Mouse (Mus musculus) heart, postnatal 4 days (tissue): ENCODE data around the gene Grin2d. TPM values are rescaled to one million over a fixed set of nuclear protein-coding genes. Genes with fewer than 3 reads are reported as not detected.

Source experiments
- DNase-seq: peaks from one replicate; pipeline ENCODE4 v3.0.0; 2021
- total RNA-seq, 2 experiments: library from RNA; stranded (reverse); gene quantifications; 2 replicates each; pipeline ENCODE4 v1.2.3; 2021

Gene Grin2d
- total RNA-seq, 2 experiments from 2014 or later = 0.52 to 0.63 TPM

DNA sequence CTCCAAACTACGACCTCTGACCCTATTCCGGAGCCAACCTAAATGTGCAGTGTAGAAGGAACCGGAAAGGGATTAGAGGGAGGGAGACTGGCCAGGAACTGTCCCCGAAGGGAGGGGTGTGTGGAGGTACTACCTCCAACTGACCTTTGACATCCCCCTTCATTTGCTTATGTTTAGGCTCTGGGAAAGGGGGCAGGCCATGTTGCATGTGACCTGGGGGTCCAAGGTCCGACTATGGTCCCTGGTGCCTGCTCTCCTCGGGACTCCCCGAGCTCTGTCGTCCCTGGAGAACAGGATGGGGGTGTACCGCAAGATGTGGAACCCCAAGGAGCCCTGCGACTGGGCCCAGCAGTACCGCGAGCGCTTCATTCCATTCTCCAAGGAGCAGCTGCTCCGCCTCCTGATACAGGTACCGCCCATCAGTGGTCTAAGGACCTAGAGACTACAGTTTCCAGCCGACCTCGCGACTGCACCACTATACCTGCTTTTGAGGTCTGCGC is 19.1 kb upstream of the Grin2d start:
- peak; percentile 53 for DNase-seq

DNA sequence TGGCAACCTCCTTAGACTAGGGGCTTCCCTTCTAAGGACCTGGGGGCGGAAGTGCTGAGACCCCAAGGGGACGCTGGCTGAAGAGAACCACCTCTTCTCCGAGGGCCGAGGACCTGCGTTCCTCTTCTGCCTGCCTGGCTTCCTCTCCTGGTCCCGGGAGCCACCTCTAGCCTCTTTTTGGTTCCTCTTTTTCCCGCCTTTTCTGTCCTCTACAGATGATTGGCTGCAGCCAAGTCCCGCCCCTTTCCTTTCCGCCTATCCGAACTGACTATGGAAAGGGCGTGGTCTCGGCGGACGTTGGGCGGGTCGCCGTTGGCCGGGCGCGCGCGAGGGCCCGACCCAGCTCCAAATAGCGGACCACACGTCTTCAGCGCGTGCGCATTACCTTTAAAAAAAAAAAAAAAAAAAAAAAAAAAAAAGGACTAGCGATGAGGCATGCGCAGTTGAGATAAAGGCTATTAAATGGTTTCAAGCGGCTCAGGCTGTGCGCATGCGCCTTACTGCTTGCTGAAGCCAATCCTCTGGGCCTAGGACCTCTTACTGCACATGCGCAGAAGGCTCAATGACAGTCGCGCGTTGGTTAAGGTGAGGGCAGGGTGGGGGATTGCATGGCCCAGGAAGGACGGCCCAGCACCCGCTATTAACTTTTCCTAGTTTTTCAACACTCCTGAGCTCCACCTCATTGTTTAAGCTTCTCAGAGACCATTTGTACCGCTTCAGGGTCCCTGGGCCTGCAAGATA is 18.5 kb upstream of the Grin2d start, which contains the start of the genes Syngr4 and Tmem143:
Gene Syngr4 (minus strand): TSS at position 198 of the 741 bp plus-strand sequence.
Gene Tmem143 (plus strand): TSS at position 425 of the 741 bp plus-strand sequence.
- peak; percentile 98 for DNase-seq

DNA sequence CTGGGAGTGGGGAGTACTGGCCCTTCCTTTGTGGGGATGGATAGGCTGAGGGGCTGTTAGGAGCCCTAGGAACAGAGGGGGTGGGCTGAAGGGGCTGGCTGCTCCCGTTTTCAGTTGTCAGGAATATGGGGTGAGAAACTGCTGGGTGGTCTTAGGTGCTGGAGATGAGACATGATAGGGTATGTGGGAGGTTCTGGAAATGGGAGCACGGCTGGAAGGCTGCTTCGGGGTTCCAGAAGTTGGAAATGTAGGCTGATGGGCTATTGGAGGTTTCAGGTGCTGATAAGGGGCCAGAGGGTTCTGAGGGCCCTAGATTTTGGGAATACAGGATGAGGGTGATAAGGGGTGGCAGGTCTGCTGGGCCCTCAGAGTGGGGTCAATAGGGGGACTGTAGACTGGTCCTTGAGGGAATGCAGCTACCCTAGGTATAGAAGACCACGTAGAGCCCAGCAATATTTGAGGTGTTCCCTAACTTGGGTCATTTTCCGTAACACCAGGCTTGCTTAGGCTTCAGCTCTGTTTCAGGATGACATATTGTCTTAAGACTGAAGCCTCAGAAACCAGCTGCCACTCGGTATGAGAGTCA is 17.8 kb upstream of the Grin2d start:
- DNase-seq = no peak

DNA sequence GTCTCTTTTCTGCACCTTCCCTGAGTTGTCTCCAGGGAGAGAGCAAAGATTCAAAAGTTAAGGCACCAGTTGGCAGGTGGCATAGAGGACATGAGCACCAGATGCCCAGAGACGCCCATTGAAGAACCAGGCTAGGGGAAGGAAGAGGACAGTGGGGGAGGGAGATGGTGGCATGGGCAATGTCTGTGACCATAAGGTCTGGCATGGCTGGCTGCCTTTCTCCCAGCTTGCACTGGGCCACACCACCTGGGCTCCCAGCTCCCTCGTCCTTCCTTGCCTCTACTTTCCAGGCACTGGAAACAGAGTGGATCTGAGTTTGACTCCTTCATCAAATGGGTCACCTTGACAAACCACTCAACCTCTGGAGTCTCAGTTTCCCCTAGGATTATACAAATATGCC is 14.5 kb upstream of the Grin2d start:
- no peak for DNase-seq

DNA sequence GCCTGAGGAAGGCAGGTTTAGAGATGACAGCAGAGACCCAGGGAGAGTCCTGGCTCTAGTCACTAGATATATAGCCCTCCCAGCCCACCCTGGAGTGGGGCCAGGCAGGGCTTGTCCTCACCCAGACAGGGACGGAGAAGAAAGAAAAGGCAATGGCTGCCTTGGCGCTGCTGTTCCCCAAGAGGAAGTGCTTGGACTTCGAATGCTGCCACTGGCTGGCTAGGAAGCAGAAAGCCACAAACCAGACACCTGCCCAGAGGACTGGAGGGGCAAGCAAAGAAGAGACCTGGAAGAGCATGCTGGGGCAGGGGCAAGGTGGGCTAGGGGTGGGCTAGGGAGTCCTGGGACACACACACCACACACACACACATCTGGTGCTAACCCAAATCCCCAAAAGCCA is 9.1 kb upstream of the Grin2d start:
- no peak for DNase-seq

DNA sequence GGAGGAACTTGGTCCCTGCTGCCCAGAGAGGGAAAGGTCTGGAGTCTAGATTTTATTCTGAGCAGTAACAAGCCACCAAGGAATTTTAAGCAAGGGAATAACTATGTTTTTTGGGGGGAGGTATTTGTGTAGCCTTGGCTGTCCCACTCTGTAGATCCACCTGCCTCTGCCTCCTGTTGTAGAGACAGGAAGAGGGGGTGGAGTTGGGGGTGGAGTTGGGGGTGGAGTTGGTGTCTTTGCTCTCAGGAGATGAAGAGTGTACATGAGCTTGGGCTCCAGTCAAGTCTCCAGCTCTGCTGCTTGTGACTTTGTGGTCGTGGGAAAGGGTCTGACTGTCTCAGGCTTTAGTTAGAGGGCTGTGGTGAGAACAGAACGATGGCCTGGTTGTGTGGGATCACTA is 2.8 kb upstream of the Grin2d start:
- DNase-seq = no peak

DNA sequence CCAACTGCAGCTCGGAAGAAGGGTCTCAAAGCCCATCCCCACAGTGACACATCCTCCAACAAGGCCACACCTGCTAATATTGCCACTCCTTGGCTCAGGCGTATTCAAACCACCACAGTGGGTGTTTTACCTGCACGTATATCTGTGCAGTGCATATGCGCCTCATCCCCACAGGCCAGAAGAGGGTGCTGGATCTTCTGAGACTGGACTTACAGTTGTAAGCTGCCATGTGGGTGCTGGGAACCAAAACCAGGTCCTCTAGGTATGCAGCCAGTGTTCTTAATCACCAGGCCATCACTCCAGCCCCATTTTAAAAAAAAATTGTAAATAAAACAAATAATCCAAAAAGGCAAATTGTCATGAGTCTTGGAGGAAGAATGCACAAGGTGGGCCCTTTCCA is 2.4 kb upstream of the Grin2d start:
- DNase-seq = no peak

DNA sequence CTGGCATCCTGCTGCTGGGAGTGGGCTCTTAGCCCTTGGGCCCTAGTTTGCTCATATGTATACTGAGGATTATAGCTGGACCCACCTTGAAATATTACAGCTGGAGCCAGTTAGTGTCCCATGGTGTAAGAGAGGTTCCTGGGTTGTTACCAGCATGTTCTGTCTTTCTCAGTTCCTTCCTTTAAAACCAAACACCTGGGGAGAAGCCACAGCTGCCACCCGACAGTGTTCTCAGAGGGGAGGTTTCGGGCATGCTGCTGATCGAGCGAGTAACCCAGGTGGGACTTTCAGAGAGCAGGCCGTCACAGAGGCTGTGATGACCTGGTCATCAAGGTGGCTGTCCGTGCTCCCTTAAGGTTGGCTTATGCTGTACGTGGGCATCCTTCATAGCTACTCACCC is 1.3 kb downstream of the Grin2d start:
- no peak for DNase-seq

DNA sequence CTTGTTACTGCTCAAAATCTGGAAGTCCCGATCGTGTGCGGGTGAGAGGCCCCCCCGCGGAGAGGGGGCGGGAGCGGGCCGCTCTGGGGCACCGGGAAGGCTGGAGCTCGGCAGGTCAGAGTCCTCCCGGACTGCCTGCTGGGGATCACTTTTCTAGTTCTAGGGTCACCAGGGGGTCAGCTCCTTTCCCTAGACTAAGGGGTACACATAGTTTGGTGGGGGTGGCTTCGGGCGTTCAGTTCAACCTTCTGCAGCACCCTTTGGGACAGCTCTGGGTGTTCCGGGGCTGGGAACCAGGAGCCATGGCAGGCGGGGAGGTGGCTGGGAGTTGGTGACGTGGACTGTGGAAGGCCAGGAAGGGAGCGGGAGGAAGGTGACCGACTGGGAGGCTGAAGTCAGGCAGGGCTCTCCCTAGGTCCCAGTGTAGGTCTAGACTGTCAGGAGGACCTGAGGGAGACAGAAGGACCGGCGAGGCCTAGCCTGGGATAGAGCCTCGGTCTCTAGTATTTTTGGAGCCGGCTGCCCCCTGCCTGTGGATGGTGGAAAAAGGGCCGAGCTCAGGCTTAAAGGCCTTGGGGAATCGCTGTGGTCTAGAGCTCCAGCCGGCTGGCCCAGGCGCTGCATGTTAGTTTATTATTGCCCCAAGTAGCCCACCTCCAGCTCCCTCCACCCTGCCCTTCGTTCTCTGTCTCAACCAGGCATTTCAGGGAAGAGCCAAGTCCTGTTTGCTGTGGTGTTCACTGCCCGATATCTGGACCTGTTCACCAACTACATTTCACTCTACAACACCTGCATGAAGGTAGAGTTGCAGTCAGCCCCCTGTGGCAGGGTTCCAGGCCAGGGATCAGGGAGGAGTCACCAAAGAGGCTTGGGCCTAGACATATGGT is 4.9 kb downstream of the Grin2d start:
- peak; percentile 76 for DNase-seq

DNA sequence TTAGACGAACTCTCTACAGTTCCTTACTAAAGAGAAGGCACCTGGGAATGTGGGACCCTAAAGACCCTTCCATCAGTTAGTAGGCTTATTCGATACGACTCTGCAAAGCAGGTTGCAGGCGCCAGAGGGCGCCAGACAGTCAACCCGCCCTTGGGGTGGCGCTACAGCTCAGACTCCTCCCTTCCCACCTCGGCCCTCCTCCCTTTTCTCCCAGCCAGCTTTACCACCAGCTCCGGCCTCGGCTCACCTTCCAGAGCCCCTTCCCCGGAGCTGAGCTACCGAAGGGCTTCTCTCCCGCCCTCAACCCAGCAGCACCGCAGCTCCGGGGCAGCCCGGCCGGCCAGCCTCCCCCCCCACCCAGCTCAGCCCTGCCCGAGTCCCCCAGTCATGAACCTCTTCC is 5.6 kb downstream of the Grin2d start, which contains the start of gene Kdelr1:
Gene Kdelr1 (plus strand): TSS at position 149 of the 400 bp plus-strand sequence.
- DNase-seq = peak; percentile 94

DNA sequence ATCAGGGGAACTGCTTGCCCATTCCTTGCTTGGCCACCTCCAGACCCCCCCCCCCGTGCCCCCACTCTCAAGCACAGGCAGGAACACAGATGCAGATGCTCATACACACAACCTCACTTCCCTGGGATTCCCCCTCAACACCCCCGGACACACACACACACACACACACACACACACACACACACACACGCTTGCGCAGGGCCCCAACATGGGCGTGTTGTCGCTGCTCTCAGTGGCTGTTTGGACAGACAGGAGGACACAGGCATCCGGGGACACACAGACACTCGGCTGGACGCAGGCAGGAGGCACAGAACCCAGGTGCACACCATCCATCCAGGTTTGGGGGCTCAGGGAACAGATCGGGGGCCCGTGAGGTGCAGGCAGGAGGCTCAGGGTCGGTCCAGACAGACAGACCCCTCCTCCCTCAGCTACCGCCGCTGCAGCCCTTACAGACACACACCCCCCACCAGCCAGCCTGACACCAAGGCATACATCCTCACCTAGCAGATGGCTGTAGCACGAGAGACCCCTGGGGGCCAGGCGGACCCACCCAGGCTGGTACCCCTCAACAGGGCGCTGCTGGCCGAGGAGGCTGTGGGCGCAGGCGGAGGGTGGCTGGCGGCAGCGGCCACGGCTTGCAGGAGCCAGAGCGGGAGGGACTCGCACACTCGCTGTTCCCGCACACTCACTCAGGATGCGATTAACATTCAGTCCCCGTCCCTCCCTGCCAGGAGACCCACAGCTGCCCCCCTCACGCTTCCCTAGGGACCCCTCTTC is 7.7 kb downstream of the Grin2d start:
- DNase-seq = peak; percentile 22

DNA sequence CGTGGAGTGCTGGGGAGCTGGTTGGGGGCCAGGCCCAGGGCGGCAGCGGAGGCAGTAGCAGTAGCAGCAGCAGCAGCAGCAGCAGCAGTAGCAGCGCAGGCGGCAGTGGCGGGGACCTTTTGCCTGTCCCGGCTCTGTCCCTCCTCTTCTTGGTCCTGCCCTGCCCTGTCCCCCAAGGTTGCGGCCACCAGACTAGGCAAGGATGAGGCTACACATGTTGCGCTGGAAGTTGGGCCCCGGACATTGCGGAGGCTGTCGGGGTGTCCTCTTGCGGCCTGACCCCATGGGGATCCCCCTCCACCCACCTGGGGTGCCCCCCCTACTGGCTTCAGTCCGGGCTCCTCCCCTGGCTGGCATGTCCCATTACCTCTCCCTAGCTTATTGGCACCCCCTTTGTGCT is 8.4 kb downstream of the Grin2d start:
- DNase-seq = peak; percentile 27

DNA sequence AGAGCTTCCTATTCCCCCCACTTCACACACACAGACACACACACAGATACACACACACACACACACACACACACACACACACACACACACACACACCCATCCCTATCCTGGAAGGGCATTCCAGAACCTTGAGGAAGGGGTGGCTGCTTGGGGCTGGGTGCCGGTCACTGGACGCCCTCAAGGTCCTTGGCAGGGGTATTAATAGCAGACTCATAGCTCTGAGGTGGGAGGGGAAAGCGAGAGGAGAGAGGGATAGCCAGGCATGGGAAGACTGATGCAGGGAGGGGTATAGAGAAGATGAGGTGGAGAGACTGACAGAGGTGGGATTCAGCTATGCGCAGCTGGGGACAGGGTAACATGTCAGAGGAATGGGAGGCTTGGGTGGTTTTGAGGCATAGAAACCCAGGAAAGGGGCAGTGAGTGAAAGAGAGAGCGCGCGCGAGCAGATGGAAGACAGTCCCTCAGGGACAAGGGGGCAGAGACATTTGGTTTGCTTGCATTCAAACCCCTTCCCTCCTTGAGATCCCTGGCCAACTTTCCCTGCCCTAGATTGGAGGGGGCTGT is 9.0 kb downstream of the Grin2d start:
- DNase-seq = peak; percentile 35

DNA sequence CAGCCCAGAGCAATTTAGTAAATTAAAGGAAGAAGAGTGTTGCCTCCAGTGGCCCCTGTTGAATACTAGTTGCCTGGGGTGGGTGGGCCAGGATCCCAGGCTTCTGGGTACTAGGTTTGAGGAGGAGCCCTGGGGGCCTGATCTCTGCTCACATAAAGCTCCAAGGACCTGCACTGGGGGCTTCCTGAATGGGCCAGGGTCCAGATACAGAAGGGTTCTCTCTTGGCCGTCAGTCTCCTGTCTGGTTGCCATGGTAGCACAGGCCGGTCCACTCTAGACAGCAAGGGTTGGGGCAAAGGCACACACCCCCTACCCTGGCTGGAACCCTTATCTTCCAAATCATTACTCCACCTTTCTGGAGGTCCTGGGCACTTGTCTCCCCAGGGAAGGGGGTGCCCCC is 10.3 kb downstream of the Grin2d start:
- no peak for DNase-seq

DNA sequence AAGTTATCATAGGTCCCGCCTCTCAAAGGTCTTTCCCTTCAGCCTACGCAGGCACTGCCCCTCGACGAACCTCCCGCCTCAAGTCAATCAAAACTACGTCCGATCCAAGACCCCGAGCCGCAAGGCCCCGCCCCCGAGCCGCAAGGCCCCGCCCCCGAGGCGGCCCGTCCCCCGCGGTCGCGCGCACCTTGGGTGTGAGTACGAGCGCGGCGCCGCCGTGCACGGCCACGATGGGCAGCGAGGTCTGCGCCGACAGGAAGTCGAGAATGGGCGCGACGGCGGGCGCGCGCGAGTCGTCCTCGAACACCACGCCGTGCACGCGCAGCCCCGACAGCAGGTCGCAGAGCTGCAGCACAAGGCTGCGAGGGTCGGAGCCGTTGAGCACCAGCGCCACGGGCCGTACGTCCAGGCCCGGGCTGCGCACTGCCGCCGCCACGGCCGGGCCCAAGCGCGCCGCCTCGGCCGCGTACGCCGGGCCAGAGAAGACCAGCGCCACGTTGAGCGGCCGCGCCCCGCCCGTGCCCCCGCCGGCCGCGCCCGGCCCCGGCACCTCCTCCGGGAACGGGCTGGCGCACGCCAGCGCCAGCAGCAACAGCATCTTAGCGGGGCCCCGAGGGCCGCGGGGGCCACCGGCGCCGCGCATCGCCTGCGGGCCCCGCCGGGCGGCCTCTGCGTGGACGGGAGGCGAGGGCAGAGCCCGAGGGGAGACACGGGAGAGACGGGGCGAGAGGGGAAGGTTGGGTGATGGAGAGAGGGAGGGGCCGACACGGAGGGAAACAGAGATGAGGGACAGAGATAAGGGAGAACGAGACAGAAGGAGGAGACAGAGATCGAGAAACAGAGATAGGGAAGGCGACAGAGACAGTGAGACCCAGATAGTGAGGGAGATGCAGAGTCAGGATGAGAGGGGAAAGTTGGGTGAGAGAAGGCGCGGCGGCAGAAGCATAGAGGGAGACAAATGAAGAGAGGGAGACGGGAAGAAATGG is 12.0 kb downstream of the Grin2d start:
- DNase-seq = peak; percentile 96

DNA sequence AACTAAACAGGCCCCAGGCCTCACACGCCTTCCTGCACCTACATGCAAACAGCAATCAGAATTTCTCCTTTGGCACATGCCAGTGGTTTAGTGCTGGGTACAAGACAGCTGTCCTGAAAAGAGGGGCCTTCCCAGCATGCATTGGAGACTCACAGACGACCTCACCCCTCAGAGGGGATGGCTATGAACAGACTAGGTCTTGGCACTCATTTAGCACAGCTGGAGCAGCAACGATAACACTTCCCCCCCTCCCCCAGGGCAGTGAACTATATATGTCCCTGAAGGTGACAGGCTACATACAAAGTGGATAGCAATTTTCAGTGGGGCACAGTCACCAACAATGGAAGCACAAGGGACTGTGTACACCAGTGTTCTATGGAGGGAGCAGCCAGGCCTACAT is 13.7 kb downstream of the Grin2d start:
- no peak for DNase-seq

DNA sequence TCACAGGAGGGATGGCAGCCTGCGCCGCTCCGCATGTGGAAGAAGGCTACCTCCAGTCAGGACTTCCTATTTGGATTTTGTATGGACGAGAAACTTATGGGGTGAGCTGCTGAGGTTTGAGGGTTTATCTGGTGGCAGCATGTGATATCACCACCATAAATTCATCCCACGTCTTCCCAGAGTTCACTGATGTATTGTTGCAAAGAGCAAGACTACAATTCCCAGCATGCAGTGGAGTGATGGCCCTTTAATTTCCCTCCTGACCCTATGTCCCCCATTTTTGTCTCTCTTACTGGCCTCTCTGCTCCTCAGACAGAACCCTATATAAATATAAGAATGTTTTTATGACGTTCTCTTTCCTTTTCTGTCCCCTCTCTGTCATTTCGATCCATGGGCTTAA is 15.4 kb downstream of the Grin2d start:
- DNase-seq = no peak

DNA sequence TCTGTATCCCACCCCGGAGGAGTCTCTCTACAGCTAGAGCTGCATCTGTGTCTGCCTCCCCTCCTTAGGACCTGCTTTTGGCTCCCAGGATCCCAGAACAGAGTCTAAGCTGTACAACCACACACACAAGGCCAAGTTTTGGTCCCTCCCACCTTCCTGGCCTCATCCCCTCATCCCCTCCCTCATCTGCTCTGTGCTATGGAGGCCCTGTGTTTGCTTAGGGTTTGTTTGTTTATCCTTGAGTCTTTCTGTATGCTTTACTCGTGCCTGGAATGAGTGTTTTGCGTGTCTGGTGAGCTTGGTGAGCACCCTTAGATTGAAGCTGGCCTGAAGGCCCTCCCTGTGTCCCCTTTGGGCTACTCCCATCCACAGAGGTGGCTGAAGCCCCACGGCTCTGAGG is 19.2 kb downstream of the Grin2d start:
- DNase-seq = no peak

DNA sequence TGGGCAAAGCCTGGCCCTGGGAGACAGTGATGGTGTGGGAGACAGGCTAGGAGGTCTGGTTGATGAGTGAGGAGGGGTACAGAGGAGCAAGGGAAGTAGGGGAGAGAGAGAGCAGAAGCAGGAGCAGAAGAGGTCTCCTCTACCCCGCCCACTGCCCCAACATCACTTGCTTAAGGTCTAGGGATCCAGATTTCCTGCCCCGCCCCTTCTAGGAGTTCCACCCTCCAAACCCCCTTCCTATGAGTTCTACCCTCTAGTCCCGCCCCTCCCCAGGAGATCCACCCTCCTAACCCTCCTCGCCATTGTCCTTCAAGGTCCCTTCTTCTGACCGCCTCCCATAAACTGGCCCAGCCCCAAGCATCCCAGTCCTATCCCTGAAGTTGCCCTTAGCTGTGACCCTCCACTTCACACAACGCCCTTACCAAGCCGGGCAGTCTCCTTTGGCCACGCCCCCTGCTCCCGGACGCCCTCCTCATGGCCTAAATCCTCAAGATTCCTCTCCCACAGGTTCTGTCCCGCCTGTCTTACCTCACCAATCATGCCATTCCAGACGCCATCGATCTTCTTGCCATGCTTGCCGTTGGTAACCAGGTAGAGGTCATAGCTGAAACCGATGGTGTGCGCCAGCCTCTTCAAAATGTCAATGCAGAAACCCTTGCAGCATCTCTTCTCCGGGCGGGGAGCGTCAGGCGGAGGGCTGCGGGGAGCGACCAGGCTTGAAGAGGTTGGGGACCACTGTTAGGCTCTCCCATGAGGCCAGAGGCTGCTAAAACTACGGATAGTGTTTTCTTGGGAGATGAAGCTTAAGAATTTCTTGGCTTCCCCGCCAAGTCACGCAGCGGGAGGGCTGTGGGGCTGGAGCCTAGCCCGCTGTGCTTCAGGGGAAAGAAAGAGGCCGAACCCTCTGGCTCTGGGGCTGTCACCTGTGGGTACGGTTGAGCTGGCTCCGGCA is 21.0 kb downstream of the Grin2d start:
- no peak for DNase-seq
